15 mouse cellular contexts compared by ENCODE assay signal in genomic region chr1:138920082-138920481, GRCm38 (mm10).
"Had no signal": no experiment of that assay in that cellular context is flagged by ENCODE, and none has a peak within 500 bp of the region (broad histone marks: within the 10 kb centered on the region; RNA-seq: fewer than 3 reads in every experiment).

No protein-coding gene starts in this region.

- DNase-seq: kidney, adult 11 months; kidney, adult 9 months; kidney, postnatal 36 days; left cerebral cortex, postnatal 4 days; lung, adult 2 months; lung, postnatal 36 days; spleen, adult 18-20 months; thymus, adult 2 months; thymus, postnatal 25 days had no signal

- H3K36me3 ChIP-seq: midbrain, embryonic 15.5 days; neural tube, embryonic 12.5 days; stomach, embryonic 15.5 days had no signal

- H3K27ac ChIP-seq: kidney, postnatal 0 days; midbrain, embryonic 15.5 days; neural tube, embryonic 12.5 days; stomach, embryonic 15.5 days had no signal

- H3K4me3 ChIP-seq: midbrain, embryonic 15.5 days; neural tube, embryonic 12.5 days; stomach, embryonic 15.5 days had no signal

- H3K4me1 ChIP-seq: midbrain, embryonic 15.5 days; neural tube, embryonic 12.5 days; stomach, embryonic 15.5 days had no signal

- ATAC-seq: lung, postnatal 0 days; midbrain, embryonic 15.5 days had no signal

- H3K9ac ChIP-seq: midbrain, embryonic 15.5 days; neural tube, embryonic 12.5 days; stomach, embryonic 15.5 days had no signal

- H3K9me3 ChIP-seq: midbrain, embryonic 15.5 days; neural tube, embryonic 12.5 days; stomach, embryonic 15.5 days had no signal

- H3K27me3 ChIP-seq: midbrain, embryonic 15.5 days; neural tube, embryonic 12.5 days; stomach, embryonic 15.5 days had no signal

- H3K4me2 ChIP-seq: midbrain, embryonic 11.5 days; midbrain, embryonic 15.5 days; neural tube, embryonic 12.5 days; stomach, embryonic 15.5 days had no signal
